Mouse (Mus musculus) G1E (cell line): ENCODE results near the gene Elane.

Experiments
- CTCF ChIP-seq: IDR thresholded peaks from 2 replicates; pipeline ENCODE4 v1.5.1; 2012; ENCODE audit warnings: low read depth, low read length, inconsistent platforms, mixed read lengths
- GATA2 ChIP-seq: IDR thresholded peaks from 2 replicates; pipeline ENCODE4 v1.6.1; 2012; ENCODE audit warnings: low read depth, low read length, inconsistent platforms, borderline replicate concordance

DNA sequence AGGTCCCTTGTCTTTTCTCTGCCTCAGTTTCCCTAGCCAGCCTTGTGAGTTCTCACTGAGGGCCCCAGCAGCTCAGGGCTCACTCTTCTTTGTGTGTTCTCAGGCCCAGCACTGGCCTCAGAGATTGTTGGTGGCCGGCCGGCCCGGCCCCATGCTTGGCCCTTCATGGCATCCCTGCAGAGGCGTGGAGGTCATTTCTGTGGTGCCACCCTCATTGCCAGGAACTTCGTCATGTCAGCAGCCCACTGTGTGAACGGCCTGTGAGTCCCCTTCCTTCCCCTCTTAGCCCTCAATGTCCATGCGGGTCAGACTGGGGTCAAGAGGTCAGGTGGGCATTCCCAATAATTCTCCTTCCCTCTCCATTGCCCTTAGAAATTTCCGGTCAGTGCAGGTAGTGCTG is 564 bp downstream of the Elane start:
- no peak for TF ChIP-seq CTCF
- no peak for TF ChIP-seq GATA2
